Mouse (Mus musculus): ENCODE measurements around the gene Prss33.

- TF ChIP-seq CTCF (IDR thresholded peaks at IDR 0.05; ENCODE audit: borderline replicate concordance, control insufficient read depth, extremely low read depth, insufficient read depth, low read length, poor library complexity) (no peak), POLR2A (IDR thresholded peaks at IDR 0.05; ENCODE audit: control insufficient read depth, extremely low read depth, insufficient read depth, low read length, poor library complexity) (no peak)
These were observed 46.0 kb downstream of the Prss33 start for GRCm38 (mm10) chr17:23789749-23790268.
